Mouse (Mus musculus) intestine, embryonic 16.5 days (tissue): Measurements from ENCODE around the gene Usp32. TPM values are rescaled to one million over a fixed set of nuclear protein-coding genes. Genes with fewer than 3 reads are reported as not detected.

Experiments
- polyA plus RNA-seq: library from polyadenylated mRNA; unstranded; fragments of >200 nt; fragmentation: Nextera tagmentation; extraction: Ambion mirVana; gene quantifications from 2 replicates; pipeline ENCODE4 v1.2.1, GENCODE M21; 2015

The Usp32 gene
- polyA plus RNA-seq, 1 experiment from 2014 or later: 3.9 TPM

Other genes with a start within 250 kb of the Usp32 start
- gene Znhit3, start 223.8 kb downstream of the Usp32 start, polyA plus RNA-seq: 43.6 and 49.6 TPM in 2 replicates
- 0.15 and 0.32 TPM in 2 replicates for gene Car4, start 182.4 kb downstream of the Usp32 start, polyA plus RNA-seq
- not detected in 2 replicates for gene 1700125H20Rik, start 30.2 kb upstream of the Usp32 start, polyA plus RNA-seq
- gene Appbp2, start 95.0 kb upstream of the Usp32 start, polyA plus RNA-seq: 31.1 and 31.3 TPM in 2 replicates
- gene Ppm1d, start 171.1 kb upstream of the Usp32 start, polyA plus RNA-seq: 8.3 and 8.7 TPM in 2 replicates
- 15.4 and 20.2 TPM in 2 replicates for gene Bcas3, start 213.0 kb upstream of the Usp32 start, polyA plus RNA-seq